Mouse (Mus musculus): Measurements from ENCODE around the gene Nos1ap.

DNA sequence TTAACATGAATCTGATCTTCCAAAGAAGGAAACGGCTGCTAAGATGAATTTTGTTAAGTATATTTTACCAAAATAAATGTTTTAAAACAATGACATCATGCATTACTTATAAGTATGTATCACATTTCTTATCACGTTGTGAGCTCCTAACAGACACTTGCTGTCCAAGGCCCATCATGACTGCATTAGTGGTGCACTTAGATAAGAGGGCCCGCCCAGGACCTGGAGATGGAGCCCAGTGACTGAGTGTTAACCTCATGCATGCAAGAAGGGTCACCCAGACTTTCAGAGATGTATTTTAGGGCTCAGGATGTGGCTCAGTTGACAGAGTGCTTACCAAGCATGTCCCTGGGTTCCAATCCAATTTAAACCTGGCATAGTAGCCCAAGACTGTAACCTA, 20.6 kb upstream of the Nos1ap start:
- no peak for TF ChIP-seq CTCF (IDR thresholded peaks at IDR 0.05; ENCODE audit: borderline replicate concordance, insufficient read depth, low read length)
- no peak for TF ChIP-seq POLR2A (IDR thresholded peaks at IDR 0.05; ENCODE audit: low read depth, low read length)

Data from embryonic fibroblast, embryonic 13.5 days (primary cell).